Comparison of ENCODE assay signal across 22 mouse cellular contexts in the genomic region with DNA sequence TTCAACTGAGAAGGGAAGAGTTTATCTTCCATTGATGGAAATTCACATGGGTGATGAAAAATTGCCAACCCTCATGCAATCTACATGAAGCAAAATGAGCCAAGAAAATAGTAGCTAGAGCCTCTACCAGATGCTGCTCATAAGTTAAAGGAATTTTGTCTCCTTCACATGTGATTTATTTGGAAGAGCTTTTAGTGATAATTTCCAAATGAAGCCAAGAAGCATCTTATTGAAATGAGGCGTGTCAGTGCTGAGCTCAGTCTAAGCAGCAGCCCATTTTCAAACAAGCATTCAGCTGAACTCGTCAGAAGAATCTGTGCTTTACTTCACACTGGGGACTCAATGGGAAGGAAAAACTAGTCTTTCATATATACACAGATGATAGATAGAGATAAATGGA.
DNase-seq lines count a peak whose midpoint lies in the region; ATAC-seq and TF ChIP-seq lines count a peak whose summit lies in the region.
"Had no signal": no experiment of that assay in that cellular context is flagged by ENCODE, and none has a peak within 500 bp of the region (broad histone marks: within the 10 kb centered on the region; RNA-seq: fewer than 3 reads in every experiment).

No protein-coding gene starts in this region.

- H3K9me3 ChIP-seq in forebrain, embryonic 13.5 days (replicated peaks) = no peaks in the 10 kb centered on the region
- H3K9me3 ChIP-seq in forebrain, embryonic 11.5 days (ENCODE audit: control insufficient read depth, low read length) = no peaks in the 10 kb centered on the region
- H3K9me3 ChIP-seq in forebrain, postnatal 0 days (ENCODE audit: low read length) = no peaks in the 10 kb centered on the region
- H3K9me3 ChIP-seq in lung, postnatal 0 days (ENCODE audit: low read length) = no peaks in the 10 kb centered on the region
- H3K9me3 ChIP-seq: heart, embryonic 10.5 days; heart, embryonic 15.5 days; hindbrain, embryonic 13.5 days had no signal

- peak; percentile 59; the same call in 1 of the 2 replicates for ATAC-seq in forebrain, embryonic 13.5 days
- no peak for ATAC-seq in forebrain, embryonic 11.5 days (replicated peaks; ENCODE audit: low FRiP score)
- ATAC-seq in forebrain, postnatal 0 days = peak; percentile 76
- ATAC-seq in lung, postnatal 0 days = no peak
- ATAC-seq: activated CD4-positive, CD25-positive, alpha-beta regulatory T cell, adult 4 months; hindbrain, postnatal 0 days; Patski had no signal

- TF ChIP-seq CTCF in forebrain, postnatal 0 days (IDR thresholded peaks at IDR 0.05; ENCODE audit: low read depth) = no peak
- no peak for TF ChIP-seq CTCF in lung, postnatal 0 days (IDR thresholded peaks at IDR 0.05)

- H3K27ac ChIP-seq in forebrain, embryonic 13.5 days = no peak overlapping the region
- no peak overlapping the region for H3K27ac ChIP-seq in forebrain, embryonic 11.5 days (ENCODE audit: low read depth, low read length)
- H3K27ac ChIP-seq in forebrain, postnatal 0 days (ENCODE audit: low read depth, low read length) = no peak overlapping the region
- no peak overlapping the region for H3K27ac ChIP-seq in lung, postnatal 0 days (ENCODE audit: low read length)
- H3K27ac ChIP-seq: heart, embryonic 10.5 days; heart, embryonic 15.5 days; hindbrain, embryonic 13.5 days; hindbrain, postnatal 0 days had no signal

- H3K36me3 ChIP-seq in forebrain, embryonic 13.5 days (ENCODE audit: poor library complexity, severe bottlenecking) = no peaks in the 10 kb centered on the region
- no peaks in the 10 kb centered on the region for H3K36me3 ChIP-seq in forebrain, embryonic 11.5 days (ENCODE audit: control insufficient read depth, insufficient read depth, low read length)
- H3K36me3 ChIP-seq in forebrain, postnatal 0 days (ENCODE audit: insufficient read depth) = no peaks in the 10 kb centered on the region
- H3K36me3 ChIP-seq in lung, postnatal 0 days (ENCODE audit: insufficient read depth, low read length) = no peaks in the 10 kb centered on the region
- H3K36me3 ChIP-seq: heart, embryonic 10.5 days; heart, embryonic 15.5 days; hindbrain, embryonic 13.5 days had no signal

- no peaks in the 10 kb centered on the region for H3K4me1 ChIP-seq in forebrain, embryonic 13.5 days
- H3K4me1 ChIP-seq in forebrain, embryonic 11.5 days (replicated peaks; ENCODE audit: control insufficient read depth, insufficient read depth, low read length) = no peaks in the 10 kb centered on the region
- H3K4me1 ChIP-seq in forebrain, postnatal 0 days (ENCODE audit: insufficient read depth) = no peaks in the 10 kb centered on the region
- no peaks in the 10 kb centered on the region for H3K4me1 ChIP-seq in lung, postnatal 0 days (ENCODE audit: insufficient read depth, low read depth, low read length)
- H3K4me1 ChIP-seq: heart, embryonic 10.5 days; heart, embryonic 15.5 days; hindbrain, embryonic 13.5 days had no signal

- 81% methylated on average over 2 of the region's 2 CpGs for WGBS in forebrain, embryonic 13.5 days
- WGBS in forebrain, embryonic 11.5 days = 87% methylated on average over 2 of the region's 2 CpGs
- 52% methylated on average over 2 of the region's 2 CpGs for WGBS in forebrain, postnatal 0 days
- WGBS in lung, postnatal 0 days = 73% methylated on average over 2 of the region's 2 CpGs

- no peak overlapping the region for H3K4me2 ChIP-seq in forebrain, embryonic 13.5 days
- no peak overlapping the region for H3K4me2 ChIP-seq in forebrain, embryonic 11.5 days (ENCODE audit: low read depth, low read length, severe bottlenecking)
- no peak overlapping the region for H3K4me2 ChIP-seq in forebrain, postnatal 0 days (ENCODE audit: low read depth)
- H3K4me2 ChIP-seq in lung, postnatal 0 days (replicated peaks; ENCODE audit: low read depth, low read length) = no peak overlapping the region
- H3K4me2 ChIP-seq: heart, embryonic 15.5 days; hindbrain, embryonic 13.5 days had no signal

- no peak overlapping the region for H3K4me3 ChIP-seq in forebrain, embryonic 13.5 days
- no peak overlapping the region for H3K4me3 ChIP-seq in forebrain, embryonic 11.5 days (ENCODE audit: low read depth, low read length)
- H3K4me3 ChIP-seq in forebrain, postnatal 0 days (ENCODE audit: low read depth, low read length) = no peak overlapping the region
- no peak overlapping the region for H3K4me3 ChIP-seq in lung, postnatal 0 days (ENCODE audit: low read depth, low read length)
- H3K4me3 ChIP-seq: heart, embryonic 10.5 days; heart, embryonic 15.5 days; hindbrain, embryonic 13.5 days had no signal

- no peak for TF ChIP-seq EP300 in lung, postnatal 0 days (IDR thresholded peaks at IDR 0.05)

- H3K9ac ChIP-seq in forebrain, embryonic 13.5 days = no peak overlapping the region
- H3K9ac ChIP-seq in forebrain, embryonic 11.5 days (ENCODE audit: low read length) = no peak overlapping the region
- no peak overlapping the region for H3K9ac ChIP-seq in forebrain, postnatal 0 days
- H3K9ac ChIP-seq in lung, postnatal 0 days (replicated peaks; ENCODE audit: low read depth) = no peak overlapping the region
- H3K9ac ChIP-seq: heart, embryonic 15.5 days; hindbrain, embryonic 13.5 days had no signal

- no peaks in the 10 kb centered on the region for H3K27me3 ChIP-seq in forebrain, embryonic 13.5 days
- no peaks in the 10 kb centered on the region for H3K27me3 ChIP-seq in forebrain, embryonic 11.5 days (ENCODE audit: control insufficient read depth, insufficient read depth, low read length)
- no peaks in the 10 kb centered on the region for H3K27me3 ChIP-seq in forebrain, postnatal 0 days (ENCODE audit: insufficient read depth, low read length)
- H3K27me3 ChIP-seq in lung, postnatal 0 days (replicated peaks; ENCODE audit: insufficient read depth, low read length) = no peaks in the 10 kb centered on the region
- H3K27me3 ChIP-seq: heart, embryonic 15.5 days; hindbrain, embryonic 13.5 days had no signal

- no peak for DNase-seq in forebrain, embryonic 11.5 days (ENCODE audit: low spot score)
- DNase-seq in layer of hippocampus, adult 9-11 months = peak; percentile 2
- no peak for DNase-seq in layer of hippocampus, postnatal 10 days (ENCODE audit: low spot score in 2 of 2)
- peak; percentile 36 for DNase-seq in brain, adult 2 months (ENCODE audit: low read depth, low spot score)
- peak; percentile 45 for DNase-seq in forebrain, postnatal 0 days
- DNase-seq in c-Kit-positive CD71-positive TER-119-positive erythroid progenitor cells, embryonic 14.5 days (ENCODE audit: low spot score) = no peak
- no peak for DNase-seq in lung, postnatal 0 days (ENCODE audit: low spot score)
- DNase-seq: adrenal gland, postnatal 25 days; cerebellum, adult 18-20 months; cerebellum, adult 9-11 months; cerebellum, postnatal 36 days; gastrocnemius, postnatal 36 days; heart, adult 18-20 months; heart, postnatal 14 days; kidney, adult 11 months had no signal

Comparison
In these comparisons a context has a peak if more than half of its experiments do, and no peak if none do; other contexts are left out.
1. ATAC-seq: peak in forebrain, embryonic 13.5 days (single experiment) and forebrain, postnatal 0 days (single experiment); none in forebrain, embryonic 11.5 days (single experiment) and lung, postnatal 0 days (single experiment).
2. DNase-seq: peak in layer of hippocampus, adult 9-11 months (single experiment), brain, adult 2 months (single experiment) and forebrain, postnatal 0 days (single experiment); none in forebrain, embryonic 11.5 days (single experiment), layer of hippocampus, postnatal 10 days (0 of 2), c-Kit-positive CD71-positive TER-119-positive erythroid progenitor cells, embryonic 14.5 days (single experiment) and lung, postnatal 0 days (single experiment).